Mouse (Mus musculus) c-Kit-positive CD71-positive TER-119-negative erythroid progenitor cells, embryonic 14.5 days (primary cell): Measurements from ENCODE around the gene Nup133.
A peak's percentile ranks its signal among the peaks of the same experiment; 100 is the strongest.

ENCODE experiments used
- DNase-seq: peaks from one replicate; pipeline ENCODE4 v3.0.0-alpha.2; 2013; ENCODE audit warnings: low read depth

The Nup133 gene

GRCm38 (mm10) chr8:123953686-123954085 is 4.6 kb upstream of the Nup133 start:
- DNase-seq: no peak

DNA sequence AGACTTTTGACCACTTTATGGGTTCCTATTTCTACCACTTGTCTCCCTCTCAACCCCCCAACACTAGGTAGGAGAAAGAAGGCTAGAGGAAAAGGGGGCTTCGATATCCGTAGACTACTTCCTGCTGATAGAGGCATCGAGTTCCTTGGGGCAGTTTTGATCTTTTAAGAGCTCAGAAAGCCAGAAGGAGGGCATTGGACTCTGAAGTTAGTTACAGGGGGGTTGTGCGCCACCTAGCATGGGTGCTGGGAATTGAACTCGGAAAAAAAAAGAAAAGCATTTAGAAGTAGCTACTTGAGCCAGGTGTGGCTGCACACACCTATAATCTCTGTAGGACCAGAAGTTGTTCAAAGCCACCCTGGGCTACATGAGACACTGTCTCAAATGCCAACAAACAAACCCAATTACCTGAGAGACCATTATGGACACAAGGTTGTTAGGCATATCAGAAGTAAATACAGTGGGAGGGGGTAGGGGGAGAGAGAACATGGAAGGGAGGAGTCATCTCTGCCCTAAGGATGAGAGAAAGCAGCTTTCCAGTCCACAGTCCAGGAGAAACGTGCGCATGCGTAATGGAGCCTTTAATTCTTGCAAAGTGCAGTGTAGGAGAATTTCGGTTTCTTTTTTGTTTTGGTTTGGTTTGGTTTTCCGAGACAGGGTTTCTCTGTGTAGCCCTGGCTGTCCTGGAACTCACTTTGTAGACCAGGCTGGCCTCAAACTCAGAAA is 1.2 kb upstream of the Nup133 start:
- DNase-seq: peak; percentile 74

DNA sequence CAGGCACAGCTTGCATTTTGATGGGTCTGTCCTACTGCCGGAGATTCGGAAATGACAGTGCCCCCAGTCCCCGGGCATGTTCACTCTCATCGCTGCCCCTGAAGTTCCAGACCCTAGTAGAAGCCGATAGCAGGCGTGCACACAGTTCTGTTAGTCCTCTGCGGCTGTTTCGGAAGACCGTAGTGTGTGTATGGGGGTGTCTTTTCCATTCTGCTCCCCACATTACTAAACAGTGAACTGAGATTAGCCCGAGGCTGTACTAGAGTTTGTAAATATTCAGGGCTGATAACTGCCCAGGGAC is 571 bp upstream of the Nup133 start:
- DNase-seq: peak; percentile 34

- no peak for DNase-seq
Measured at GRCm38 (mm10) chr8:123929026-123929425, 20.0 kb downstream of the Nup133 start.

- no peak for DNase-seq
Measured at GRCm38 (mm10) chr8:123925671-123926070, 23.4 kb downstream of the Nup133 start.

DNA sequence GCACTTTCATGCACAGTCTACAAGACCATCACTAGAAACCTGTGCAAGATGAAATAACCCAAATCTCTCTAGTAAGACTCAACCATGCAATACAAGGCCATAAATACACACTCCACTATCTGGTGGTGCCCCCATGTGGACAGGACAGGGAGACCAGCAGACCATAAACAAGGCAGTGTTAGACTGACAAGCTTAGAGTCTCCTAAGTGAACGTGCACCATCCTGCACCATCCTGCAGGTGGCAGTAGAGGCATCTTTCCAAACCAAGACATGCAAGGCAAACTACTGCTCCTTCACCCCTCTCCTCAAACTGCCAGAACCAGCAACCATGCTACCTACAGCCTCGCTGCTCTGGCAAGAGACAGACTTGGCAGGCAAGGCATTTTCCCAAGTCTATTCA is 24.3 kb downstream of the Nup133 start:
- DNase-seq: peak; percentile 85

DNA sequence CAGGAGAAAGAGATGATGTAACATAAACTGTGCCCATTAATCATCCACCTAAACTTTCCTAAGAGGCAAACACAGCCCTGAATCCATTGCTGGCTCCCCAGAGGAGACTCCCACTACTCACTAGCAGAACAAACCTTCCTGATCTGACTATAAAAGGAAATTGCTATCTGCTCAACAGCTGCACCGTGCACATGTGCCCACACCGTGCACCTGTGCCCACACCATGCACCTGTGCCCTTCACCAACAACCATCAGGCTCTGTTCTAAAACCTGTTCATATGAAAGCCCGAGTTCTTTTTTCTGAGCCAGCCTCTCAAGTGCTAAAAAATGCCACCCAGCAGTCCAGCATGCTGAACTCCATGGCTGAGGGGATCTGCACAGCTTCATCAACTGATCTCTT is 34.4 kb downstream of the Nup133 start:
- no peak for DNase-seq

- DNase-seq: no peak
Measured at GRCm38 (mm10) chr8:123912265-123912664, 36.8 kb downstream of the Nup133 start.

DNA sequence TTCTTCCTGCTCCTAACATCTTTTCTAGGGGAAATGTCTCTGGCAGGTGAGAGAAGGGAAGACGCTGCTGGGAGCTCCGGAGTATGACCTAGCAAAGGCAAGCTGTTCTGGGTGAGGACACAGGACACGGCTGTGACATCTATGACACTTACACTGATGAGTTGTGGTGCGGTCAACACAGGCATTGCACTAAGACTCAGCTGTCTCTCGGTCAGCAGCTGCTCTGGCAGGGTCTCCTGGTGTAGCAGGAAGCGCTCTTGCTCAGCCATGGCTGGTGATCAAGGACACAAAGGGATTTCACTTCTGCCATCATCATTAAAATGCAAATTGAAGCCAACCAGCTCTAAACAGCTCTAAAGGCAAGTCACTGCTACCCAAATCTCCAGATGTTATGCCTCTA is 41.5 kb downstream of the Nup133 start:
- no peak for DNase-seq

- no peak for DNase-seq
Measured at GRCm38 (mm10) chr8:123902653-123903052, 46.4 kb downstream of the Nup133 start.

DNA sequence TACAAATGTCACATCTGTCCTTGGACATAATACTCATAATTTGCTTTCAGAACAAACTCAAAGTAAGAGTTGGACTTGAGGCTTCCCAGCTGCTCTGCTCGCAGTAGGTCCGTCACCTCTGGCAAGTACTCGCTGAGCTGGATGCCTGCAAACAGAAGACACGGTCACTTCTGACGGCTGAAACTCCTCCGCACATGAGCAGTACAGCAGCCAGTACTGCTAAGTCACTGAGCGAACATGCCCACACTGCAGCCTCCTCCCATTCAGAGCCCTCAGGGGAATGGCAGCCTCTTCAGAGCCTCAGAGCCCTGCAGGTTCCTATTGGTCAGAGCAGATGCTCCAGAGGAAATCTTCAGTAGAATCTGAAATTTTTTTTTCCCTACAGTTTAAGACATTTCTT is 49.7 kb downstream of the Nup133 start:
- DNase-seq: no peak

GRCm38 (mm10) chr8:123898576-123898975 is 50.5 kb downstream of the Nup133 start:
- no peak for DNase-seq

DNA sequence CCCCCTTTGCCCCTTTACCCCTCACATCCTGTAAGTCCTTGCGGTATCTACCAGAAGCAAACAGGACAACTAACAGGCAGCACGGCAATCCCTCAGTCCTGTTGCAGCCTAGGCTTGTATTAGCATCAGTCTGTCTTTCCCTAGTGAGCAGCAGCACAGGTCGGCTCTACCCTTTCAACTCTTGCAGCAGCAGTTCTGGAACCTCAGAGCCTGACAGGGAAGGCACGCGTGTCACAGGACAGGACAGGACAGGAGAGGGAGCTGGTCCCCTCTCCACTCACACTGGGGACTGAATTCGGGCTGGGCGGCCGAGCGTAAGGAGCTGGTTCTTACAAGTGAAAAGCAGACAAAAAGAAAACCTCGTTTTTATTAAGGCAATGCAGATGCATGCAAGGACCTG is 52.3 kb downstream of the Nup133 start:
- no peak for DNase-seq

GRCm38 (mm10) chr8:123896366-123896761 is 52.7 kb downstream of the Nup133 start:
- no peak for DNase-seq

- no peak for DNase-seq
Measured at GRCm38 (mm10) chr8:123895680-123896365, 53.2 kb downstream of the Nup133 start.

- DNase-seq: no peak
Measured at GRCm38 (mm10) chr8:123895230-123895629, 53.8 kb downstream of the Nup133 start.

- DNase-seq: no peak
Measured at GRCm38 (mm10) chr8:123894502-123895097, 54.5 kb downstream of the Nup133 start, which contains the start of gene Acta1. Acta1 (minus strand) TSS chr8:123894751.

- DNase-seq: no peak
Measured at GRCm38 (mm10) chr8:123893413-123893812, 55.7 kb downstream of the Nup133 start.

- no peak for DNase-seq
Measured at GRCm38 (mm10) chr8:123892586-123893155, 56.4 kb downstream of the Nup133 start.

DNA sequence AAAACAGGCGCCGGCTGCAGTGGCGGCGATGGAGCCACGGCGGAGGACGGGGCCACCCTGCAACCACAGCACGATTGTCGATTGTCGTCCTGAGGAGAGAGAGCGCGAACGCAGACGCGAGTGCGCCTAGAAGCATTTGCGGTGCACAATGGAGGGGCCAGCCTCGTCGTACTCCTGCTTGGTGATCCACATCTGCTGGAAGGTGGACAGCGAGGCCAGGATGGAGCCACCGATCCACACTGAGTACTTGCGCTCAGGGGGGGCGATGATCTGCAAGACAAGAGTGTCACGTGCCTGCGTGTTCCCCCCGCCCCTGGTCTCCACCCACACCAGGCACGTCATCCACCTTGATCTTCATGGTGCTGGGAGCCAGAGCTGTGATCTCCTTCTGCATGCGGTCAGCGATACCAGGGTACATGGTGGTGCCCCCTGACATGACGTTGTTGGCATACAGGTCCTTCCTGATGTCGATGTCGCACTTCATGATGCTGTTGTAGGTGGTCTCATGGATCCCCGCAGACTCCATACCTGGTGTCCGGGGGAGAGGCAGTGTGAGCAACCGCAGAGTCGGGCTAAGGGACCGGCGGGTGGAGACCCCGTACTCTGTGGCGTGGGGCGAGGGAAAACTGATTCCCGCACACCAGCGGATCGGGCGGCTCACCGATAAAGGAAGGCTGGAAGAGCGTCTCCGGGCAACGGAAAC is 57.0 kb downstream of the Nup133 start:
- DNase-seq: no peak

DNA sequence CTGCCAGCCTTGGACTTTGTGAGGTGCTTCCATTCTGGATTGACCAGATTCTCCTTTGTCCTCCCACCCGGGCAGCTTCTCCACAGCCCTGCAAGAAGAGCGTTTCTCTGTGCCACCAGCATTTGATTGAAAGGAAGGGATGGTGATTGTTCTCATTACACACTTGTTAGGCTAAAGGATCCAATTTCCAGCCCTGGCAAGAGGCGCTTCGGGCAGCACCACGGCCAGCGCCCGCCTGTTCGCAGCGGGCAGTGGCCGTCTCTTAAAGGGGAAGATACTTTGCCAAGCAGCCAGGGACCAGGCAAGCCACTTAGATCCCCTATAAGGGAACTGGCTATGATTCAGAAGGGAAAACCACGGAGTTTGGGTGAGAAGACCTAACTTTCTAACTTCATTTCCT is 57.8 kb downstream of the Nup133 start:
- DNase-seq: peak; percentile 14

DNA sequence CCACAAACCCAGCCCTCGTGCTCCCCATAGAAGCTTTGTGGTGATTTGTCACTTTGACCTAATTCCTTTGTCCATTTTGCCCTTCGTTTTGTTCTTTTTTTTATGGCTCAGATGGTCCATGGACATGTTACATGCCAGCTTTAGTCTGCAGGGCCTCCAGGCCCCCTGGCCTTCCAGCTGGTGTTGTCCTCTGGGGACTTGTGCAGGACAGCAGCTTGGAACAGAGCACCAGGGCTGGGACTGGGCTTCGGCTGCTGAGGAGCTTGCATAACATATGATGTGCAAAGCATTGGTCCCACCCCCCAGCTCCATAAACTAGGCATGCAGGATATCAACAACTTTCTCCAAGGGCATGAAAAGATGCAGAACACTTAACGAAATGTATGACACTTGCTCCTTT is 59.3 kb downstream of the Nup133 start:
- DNase-seq: no peak

DNA sequence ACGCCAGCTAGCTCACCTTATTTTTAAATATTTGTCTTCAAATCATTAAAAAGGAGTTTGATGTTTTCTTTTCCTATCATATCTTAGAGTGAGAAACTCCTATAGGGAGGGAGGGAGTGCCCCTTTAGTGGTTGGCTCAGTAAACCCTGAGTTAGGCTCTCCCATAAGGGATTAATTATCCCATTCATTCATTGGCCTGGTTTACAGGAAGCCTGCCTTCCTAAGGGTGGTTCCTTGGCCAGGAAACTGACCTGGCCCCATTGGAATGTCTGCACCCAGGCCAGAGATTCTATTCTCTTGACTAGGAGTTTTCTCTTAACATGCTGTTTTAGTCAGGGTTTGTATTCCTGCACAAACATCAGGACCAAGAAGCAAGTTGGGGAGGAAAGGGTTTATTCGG is 61.1 kb downstream of the Nup133 start:
- no peak for DNase-seq
